Mouse (Mus musculus) left cerebral cortex, postnatal 4 days (tissue): Measurements from ENCODE around the gene Otud7b. TPM values are rescaled to one million over a fixed set of nuclear protein-coding genes. Genes with fewer than 3 reads are reported as not detected.

Source experiments
- total RNA-seq, 2 experiments: library from RNA; stranded (reverse); gene quantifications; 2 replicates each; pipeline ENCODE4 v1.2.3; 2021

Otud7b gene
- total RNA-seq, 2 experiments from 2014 or later = 17.6 to 17.9 TPM

Other genes starting within 250 kb of the Otud7b start
- 10 to 100 TPM; 34.9 to 41.5 TPM for gene Prpf3, start 248.6 kb upstream of the Otud7b start, total RNA-seq
- gene Mrps21, start 233.0 kb upstream of the Otud7b start, total RNA-seq = 100 to 1,000 TPM; 126 TPM
- 1 to 10 TPM; 5.6 to 6.9 TPM for gene Ciart, start 222.3 kb upstream of the Otud7b start, total RNA-seq
- gene BC028528, start 212.5 kb upstream of the Otud7b start, total RNA-seq = 10 to 100 TPM in 1 of 2 experiments, 1 to 10 TPM in 1; 6.8 to 10.8 TPM
- gene Aph1a, start 210.6 kb upstream of the Otud7b start, total RNA-seq = 100 to 1,000 TPM in 1 of 2 experiments, 10 to 100 TPM in 1; 91.1 to 101 TPM
- 1 to 10 TPM; 2.4 to 2.5 TPM for gene Car14, start 199.8 kb upstream of the Otud7b start, total RNA-seq
- 10 to 100 TPM; 90.4 to 98.0 TPM for gene Anp32e, start 175.3 kb upstream of the Otud7b start, total RNA-seq
- gene Plekho1, start 108.5 kb upstream of the Otud7b start, total RNA-seq = 10 to 100 TPM; 83.3 to 89.3 TPM
- 10 to 100 TPM; 53.6 to 54.1 TPM for gene Vps45, start 46.1 kb upstream of the Otud7b start, total RNA-seq
- gene Mtmr11, start 57.5 kb downstream of the Otud7b start, total RNA-seq = 1 to 10 TPM; 6.4 to 7.0 TPM
- 10 to 100 TPM; 62.0 to 63.6 TPM for gene Sf3b4, start 67.8 kb downstream of the Otud7b start, total RNA-seq
- gene Sv2a, start 76.6 kb downstream of the Otud7b start, total RNA-seq = 100 to 1,000 TPM; 241 to 264 TPM
- 10 to 100 TPM; 18.7 to 24.7 TPM for gene Bola1, start 115.2 kb downstream of the Otud7b start, total RNA-seq
- gene Hist2h2ab, start 115.3 kb downstream of the Otud7b start, total RNA-seq = 10 to 100 TPM; 21.6 to 26.0 TPM
- gene Hist2h2ac, start 116.4 kb downstream of the Otud7b start, total RNA-seq = 10 to 100 TPM; 70.9 to 71.7 TPM
- gene Hist2h2be, start 116.6 kb downstream of the Otud7b start, total RNA-seq = 1 to 10 TPM; 4.6 to 5.2 TPM
- 10 to 100 TPM; 26.7 to 36.2 TPM for gene Hist2h3c2, start 134.6 kb downstream of the Otud7b start, total RNA-seq
- gene Hist2h2aa2, start 135.7 kb downstream of the Otud7b start, total RNA-seq = 100 to 1,000 TPM; 517 to 538 TPM
- gene Hist2h2aa1, start 141.0 kb downstream of the Otud7b start, total RNA-seq = 10 to 100 TPM in 1 of 2 experiments, 1 to 10 TPM in 1; 9.5 to 10.0 TPM
- gene Hist2h3c1, start 142.2 kb downstream of the Otud7b start, total RNA-seq = under 1 TPM in 1 of 2 experiments, not detected in 1; 0.90 TPM
- gene Hist2h4, start 158.8 kb downstream of the Otud7b start, total RNA-seq = 10 to 100 TPM; 53.4 to 58.8 TPM
- 100 to 1,000 TPM; 250 to 268 TPM for gene Hist2h3b, start 164.1 kb downstream of the Otud7b start, total RNA-seq
- gene Hist2h2bb, start 165.2 kb downstream of the Otud7b start, total RNA-seq = 100 to 1,000 TPM; 306 to 312 TPM
- 1 to 10 TPM in 1 of 2 experiments, under 1 TPM in 1; 0.52 to 1.2 TPM for gene Fcgr1, start 189.4 kb downstream of the Otud7b start, total RNA-seq